Mouse (Mus musculus) Patski (cell line): ENCODE data around the gene 4930590J08Rik. TPM values are rescaled to one million over a fixed set of nuclear protein-coding genes. Genes with fewer than 3 reads are reported as not detected.
A peak's percentile ranks its signal among the peaks of the same experiment; 100 is the strongest.
"Not testable (repeated sequence)": the region's sequence is repeated elsewhere in the genome, so short reads cannot be mapped to it uniquely, and the experiment has no call there.

Experiments used
- ATAC-seq: fragments of 100-300 bp; one replicate; pipeline ENCODE4 v1.8.0; 2021
- CTCF ChIA-PET: fragments of 350-600 bp; sonication (Branson Sonifier 250); formaldehyde crosslinking; loops from one replicate; lab custom pipeline; 2022; ENCODE audit warnings: inconsistent platforms; lab: Charles Lee
- POLR2A ChIA-PET: fragments of 350-600 bp; sonication (Branson Sonifier 250); formaldehyde crosslinking; loops from one replicate; lab custom pipeline; 2022; ENCODE audit warnings: antibody characterized with exemption, inconsistent platforms; lab: Charles Lee
- DNase-seq: peaks from one replicate; pipeline ENCODE4 v3.0.0-alpha.2; 2011; ENCODE audit warnings: low read depth, low spot score
- H3K27me3 ChIP-seq: fragments of 371-371 bp; one replicate; pipeline ENCODE4 v1.5.1; 2021
- CTCF ChIP-seq: fragments of 100-300 bp; IDR thresholded peaks from one replicate; pipeline ENCODE4 v1.5.1; 2021
- in situ Hi-C: fragments of 300-500 bp; cut with MboI; formaldehyde crosslinking; loops from 3 replicates; pipeline ENCODE4 v1.11.1; 2018; ENCODE audit warnings: low pct_unique_long_range_greater_than_20kb, mixed read lengths
- polyA plus RNA-seq: library from polyadenylated mRNA; unstranded; gene quantifications from one replicate; pipeline ENCODE4 v1.2.3, GENCODE M21; 2021

Gene 4930590J08Rik
- polyA plus RNA-seq, 1 experiment from 2014 or later, result 0.40 TPM

- ChIA-PET POLR2A (no interaction called here), CTCF (interaction anchor here (5.4 kb wide), 1 partner anchor 9 kb away, joined by 21 read pairs; no protein-coding TSS in a partner anchor)
- DNase-seq (no peak), ATAC-seq (no peak)
- H3K27me3 ChIP-seq, result no peaks in the 10 kb centered on the region
- in situ Hi-C loops, result no loop called here
- TF ChIP-seq CTCF, result no peak
These were observed 12.0 kb upstream of the 4930590J08Rik start for GRCm38 (mm10) chr6:91890615-91891014.

DNA sequence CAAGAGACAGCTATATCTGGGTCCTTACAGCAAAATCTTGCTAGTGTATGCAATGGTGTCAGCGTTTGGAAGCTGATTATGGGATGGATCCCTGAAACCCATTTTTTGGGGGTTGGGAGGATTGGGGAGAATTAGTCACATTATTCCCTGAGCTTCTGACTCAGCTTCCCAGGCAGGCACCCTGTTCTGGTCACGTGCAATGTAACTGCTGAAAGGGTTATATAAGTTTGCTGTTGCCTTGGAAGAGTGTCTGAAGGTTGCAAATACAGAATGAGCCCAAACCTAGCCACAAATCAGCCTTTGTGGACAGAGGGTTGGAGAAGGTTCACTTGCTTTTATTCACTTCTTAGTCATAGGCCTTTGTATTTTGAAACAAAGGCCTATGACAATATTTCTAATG, 10.8 kb upstream of the 4930590J08Rik start:
- ChIA-PET POLR2A (no interaction called here), CTCF (no interaction called here)
- TF ChIP-seq CTCF, result no peak
- ATAC-seq, result no peak
- in situ Hi-C loops, result no loop called here
- no peaks in the 10 kb centered on the region for H3K27me3 ChIP-seq
- DNase-seq, result no peak

DNA sequence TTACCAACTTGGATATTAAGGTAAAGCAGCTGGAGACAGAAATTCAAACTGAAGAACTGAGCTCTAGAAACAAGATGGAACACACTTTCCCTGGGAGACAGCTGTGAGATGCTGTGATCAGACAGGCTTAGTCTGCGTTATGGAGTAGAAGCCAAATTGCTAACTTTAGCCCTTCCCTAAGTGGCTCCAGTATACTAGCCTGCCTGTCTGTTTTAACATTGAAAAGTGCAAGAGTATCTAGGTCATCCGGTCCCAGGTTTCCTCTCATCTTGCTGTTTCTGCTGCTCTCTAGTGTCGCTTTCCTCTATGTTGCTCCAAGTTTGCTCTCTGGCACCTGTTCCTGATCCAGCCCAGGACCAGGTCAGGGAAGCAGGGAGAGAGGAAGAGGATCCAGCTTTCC, 5.8 kb upstream of the 4930590J08Rik start:
- no peak for TF ChIP-seq CTCF
- ATAC-seq (no peak), DNase-seq (no peak)
- CTCF ChIA-PET, result interaction anchor here (2.2 kb wide), 1 partner anchor 170 kb away, joined by 10 read pairs; no protein-coding TSS in a partner anchor
- POLR2A ChIA-PET, result no interaction called here
- H3K27me3 ChIP-seq, result no peaks in the 10 kb centered on the region
- in situ Hi-C loops, result no loop called here

DNA sequence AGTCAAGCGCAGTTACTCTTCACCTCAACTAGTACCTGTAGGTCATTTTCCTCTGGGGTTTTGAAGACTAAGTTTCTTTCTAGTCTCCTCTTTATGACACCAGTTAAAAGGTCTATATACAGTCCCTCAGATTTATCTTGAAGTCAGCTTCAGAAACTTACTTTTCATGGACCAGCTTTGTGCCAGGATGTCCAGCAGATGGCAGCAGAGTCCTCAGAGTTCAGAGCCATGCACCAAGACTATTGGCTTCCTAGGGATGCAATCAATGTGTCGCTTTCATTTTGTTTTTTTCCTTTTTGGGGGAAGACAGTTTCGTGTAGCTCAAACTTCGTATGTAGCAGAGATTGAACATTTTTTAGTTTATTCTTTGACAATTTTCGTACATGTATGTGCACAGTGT, 1.1 kb upstream of the 4930590J08Rik start:
- POLR2A ChIA-PET, result no interaction called here
- CTCF ChIA-PET, result interaction anchor here (1.0 to 7.7 kb wide), 13 partner anchors 9 to 171 kb away, joined by 3 to 60 read pairs (median 4); no protein-coding TSS in a partner anchor
- in situ Hi-C loops, result loop anchor here (5.0 kb wide), 1 partner anchor 166 kb away; no protein-coding TSS in a partner anchor
- DNase-seq (no peak), ATAC-seq (no peak)
- peak; percentile 89 for TF ChIP-seq CTCF
- no peaks in the 10 kb centered on the region for H3K27me3 ChIP-seq

GRCm38 (mm10) chr6:91914011-91914410, 11.4 kb downstream of the 4930590J08Rik start:
- no peaks in the 10 kb centered on the region for H3K27me3 ChIP-seq
- CTCF ChIA-PET, result interaction anchor here (0.9 kb wide), 1 partner anchor 151 kb away, joined by 3 read pairs; no protein-coding TSS in a partner anchor
- TF ChIP-seq CTCF, result no peak
- in situ Hi-C loops, result no loop called here
- POLR2A ChIA-PET, result no interaction called here
- DNase-seq (no peak), ATAC-seq (no peak)

DNA sequence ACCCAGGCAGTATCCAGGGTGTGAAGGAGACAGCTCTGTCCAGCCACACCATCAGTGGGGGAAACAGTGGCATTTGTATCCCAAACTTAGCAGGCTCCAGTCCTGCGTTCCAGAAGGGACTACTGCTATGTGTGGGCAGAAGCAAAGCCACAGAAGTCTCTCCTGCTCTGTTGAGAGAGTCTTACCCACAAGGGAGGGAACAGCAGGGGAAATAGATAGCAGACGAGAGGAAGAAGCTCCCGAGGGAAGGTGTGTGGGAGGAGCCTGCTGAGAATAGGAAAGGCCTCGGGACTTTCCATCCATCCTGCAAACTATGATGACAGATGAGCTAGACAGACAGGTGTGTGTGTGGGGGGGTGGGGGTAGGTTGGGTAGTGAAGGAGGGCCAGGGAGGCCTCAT, 14.7 kb downstream of the 4930590J08Rik start:
- POLR2A ChIA-PET, result no interaction called here
- in situ Hi-C loops, result no loop called here
- H3K27me3 ChIP-seq, result no peaks in the 10 kb centered on the region
- TF ChIP-seq CTCF, result no peak
- ATAC-seq, result no peak
- CTCF ChIA-PET, result no interaction called here
- no peak for DNase-seq

DNA sequence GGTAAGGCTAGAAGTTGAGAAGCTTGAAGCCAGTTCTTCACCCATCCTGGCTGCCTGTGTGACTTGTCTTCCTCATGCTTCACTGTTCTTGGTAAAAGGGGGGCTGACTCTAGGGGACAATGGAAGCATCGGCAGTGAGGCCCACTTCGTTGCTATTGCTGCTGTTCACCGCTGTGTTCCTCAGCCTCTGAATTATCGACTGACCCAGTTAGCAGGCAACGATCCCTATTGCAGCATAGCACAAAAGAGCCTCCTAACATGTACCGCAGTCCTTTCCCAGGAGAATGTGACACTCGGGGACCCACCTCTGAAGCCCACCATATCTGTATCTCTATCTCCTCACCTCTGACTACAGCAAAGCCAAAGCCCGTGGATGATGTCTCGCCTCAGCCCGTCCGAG, 15.1 kb downstream of the 4930590J08Rik start:
- no peaks in the 10 kb centered on the region for H3K27me3 ChIP-seq
- ChIA-PET CTCF (no interaction called here), POLR2A (no interaction called here)
- in situ Hi-C loops, result no loop called here
- ATAC-seq (no peak), DNase-seq (no peak)
- no peak for TF ChIP-seq CTCF

- in situ Hi-C loops, result no loop called here
- CTCF ChIA-PET, result interaction anchor here (0.9 to 1.3 kb wide), 2 partner anchors 12 to 20 kb away, joined by 3 read pairs; no protein-coding TSS in a partner anchor
- H3K27me3 ChIP-seq, result no peaks in the 10 kb centered on the region
- no peak for ATAC-seq
- no peak for TF ChIP-seq CTCF
- POLR2A ChIA-PET, result no interaction called here
- no peak for DNase-seq
These were observed 28.6 kb downstream of the 4930590J08Rik start for GRCm38 (mm10) chr6:91931231-91931630.

- TF ChIP-seq CTCF, result no peak
These were observed 35.9 kb downstream of the 4930590J08Rik start for GRCm38 (mm10) chr6:91938491-91938890.

GRCm38 (mm10) chr6:91948426-91948825, 45.8 kb downstream of the 4930590J08Rik start:
- H3K27me3 ChIP-seq, result no peaks in the 10 kb centered on the region
- ATAC-seq (no peak), DNase-seq (no peak)
- TF ChIP-seq CTCF, result no peak
- ChIA-PET CTCF (no interaction called here), POLR2A (no interaction called here)
- in situ Hi-C loops, result no loop called here

More at GRCm38 (mm10) chr6:91938491-91938890, 35.9 kb downstream of the 4930590J08Rik start:
- POLR2A ChIA-PET, result no interaction called here
- no peak for ATAC-seq
- CTCF ChIA-PET, result no interaction called here
- peaks cover 7% of the 10 kb centered on the region for H3K27me3 ChIP-seq
- no peak for DNase-seq
- in situ Hi-C loops, result no loop called here

DNA sequence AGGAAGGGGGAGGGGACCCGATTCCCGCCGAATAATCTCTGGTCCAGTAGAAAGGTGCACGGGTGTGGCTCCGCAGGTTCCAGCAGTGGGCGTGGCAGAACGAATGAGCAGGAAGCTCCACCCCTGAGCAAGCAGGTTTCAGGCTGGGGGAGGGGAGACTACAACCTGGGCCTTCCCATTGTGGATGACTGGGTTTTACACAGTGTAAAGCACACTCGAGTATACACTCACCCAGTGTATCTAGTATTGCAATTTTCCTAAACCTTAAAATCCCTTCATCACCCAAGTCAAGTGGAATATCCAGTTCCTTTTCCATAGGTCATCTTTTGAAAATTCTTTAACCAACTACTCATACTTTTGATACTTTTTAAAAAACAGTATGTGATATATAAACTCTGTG, 55.4 kb downstream of the 4930590J08Rik start:
- ATAC-seq, POLR2A ChIA-PET, H3K27me3 ChIP-seq, in situ Hi-C loops, CTCF ChIA-PET, DNase-seq: not testable (repeated sequence)
